Mouse (Mus musculus) yolk sac, embryonic 10.5 days (tissue): Measurements from ENCODE around the gene Pih1d2.

ENCODE experiments used
- DNase-seq: peaks from one replicate; pipeline ENCODE4 v3.0.0-alpha.2; 2017; ENCODE audit warnings: low spot score

The Pih1d2 gene

GRCm38 (mm10) chr9:50616766-50617603 is at the start of gene Pih1d2, which contains the start of gene Nkapd1:
Gene Pih1d2 (plus strand): TSS chr9:50617321.
Gene Nkapd1 (minus strand): TSS chr9:50617464.
- DNase-seq: peak; percentile 90

- no peak for DNase-seq
These were observed 49.7 kb upstream of the Pih1d2 start for GRCm38 (mm10) chr9:50567372-50567771.

GRCm38 (mm10) chr9:50567881-50568280 is 49.2 kb upstream of the Pih1d2 start:
- DNase-seq: no peak

- no peak for DNase-seq
These were observed 47.3 kb upstream of the Pih1d2 start for GRCm38 (mm10) chr9:50569599-50570525.

- DNase-seq: no peak
These were observed 36.8 kb upstream of the Pih1d2 start for GRCm38 (mm10) chr9:50580370-50580769.

GRCm38 (mm10) chr9:50585145-50585818 is 31.8 kb upstream of the Pih1d2 start:
- DNase-seq: no peak

GRCm38 (mm10) chr9:50586955-50587354 is 30.2 kb upstream of the Pih1d2 start:
- peak; percentile 82 for DNase-seq

GRCm38 (mm10) chr9:50590856-50591518 is 26.1 kb upstream of the Pih1d2 start:
- no peak for DNase-seq

- DNase-seq: no peak
These were observed 24.2 kb upstream of the Pih1d2 start for GRCm38 (mm10) chr9:50592955-50593354.

GRCm38 (mm10) chr9:50593544-50593943 is 23.6 kb upstream of the Pih1d2 start:
- no peak for DNase-seq

GRCm38 (mm10) chr9:50594794-50595417 is 22.2 kb upstream of the Pih1d2 start:
- peak; percentile 70 for DNase-seq

GRCm38 (mm10) chr9:50596973-50597372 is 20.1 kb upstream of the Pih1d2 start:
- DNase-seq: no peak

GRCm38 (mm10) chr9:50601536-50601935 is 15.6 kb upstream of the Pih1d2 start:
- DNase-seq: no peak

GRCm38 (mm10) chr9:50602055-50602845 is 14.9 kb upstream of the Pih1d2 start:
- DNase-seq: peak; percentile 63

- peak; percentile 94 for DNase-seq
These were observed 13.7 kb upstream of the Pih1d2 start, which contains the start of the genes Sdhd and Timm8b for GRCm38 (mm10) chr9:50603189-50603997. Gene Sdhd (minus strand): TSS chr9:50603812. Gene Timm8b (plus strand): TSS chr9:50603910.

- no peak for DNase-seq
These were observed 13.2 kb upstream of the Pih1d2 start for GRCm38 (mm10) chr9:50603998-50604324.

- no peak for DNase-seq
These were observed 12.8 kb upstream of the Pih1d2 start for GRCm38 (mm10) chr9:50604338-50604737.

- no peak for DNase-seq
These were observed 5.0 kb upstream of the Pih1d2 start for GRCm38 (mm10) chr9:50612115-50612514.

GRCm38 (mm10) chr9:50616161-50616560 is 960 bp upstream of the Pih1d2 start:
- DNase-seq: no peak
